Mouse (Mus musculus) kidney, adult 11 months (tissue): ENCODE measurements around the gene Disp1.

Experiments
- DNase-seq: peaks from one replicate; pipeline ENCODE4 v3.0.0; 2022

Gene Disp1

GRCm38 (mm10) chr1:183220796-183221718 lies at the start of gene Disp1:
Disp1 (minus strand) TSS chr1:183221522.
- peak; percentile 50 for DNase-seq

- no peak for DNase-seq
Measured at GRCm38 (mm10) chr1:183267666-183268065, 46.3 kb upstream of the Disp1 start.

GRCm38 (mm10) chr1:183265921-183266467 lies 44.7 kb upstream of the Disp1 start:
- DNase-seq: no peak

- no peak for DNase-seq
Measured at GRCm38 (mm10) chr1:183264145-183265008, 43.1 kb upstream of the Disp1 start.

- no peak for DNase-seq
Measured at GRCm38 (mm10) chr1:183252574-183252973, 31.3 kb upstream of the Disp1 start.

- DNase-seq: no peak
Measured at GRCm38 (mm10) chr1:183251818-183252217, 30.5 kb upstream of the Disp1 start.

- no peak for DNase-seq
Measured at GRCm38 (mm10) chr1:183250612-183251011, 29.3 kb upstream of the Disp1 start.

- no peak for DNase-seq
Measured at GRCm38 (mm10) chr1:183248144-183248543, 26.8 kb upstream of the Disp1 start.

GRCm38 (mm10) chr1:183243293-183243692 lies 22.0 kb upstream of the Disp1 start:
- DNase-seq: no peak

- DNase-seq: no peak
Measured at GRCm38 (mm10) chr1:183237901-183238300, 16.6 kb upstream of the Disp1 start.

- no peak for DNase-seq
Measured at GRCm38 (mm10) chr1:183236460-183236859, 15.1 kb upstream of the Disp1 start.

- DNase-seq: no peak
Measured at GRCm38 (mm10) chr1:183233679-183234174, 12.4 kb upstream of the Disp1 start.

GRCm38 (mm10) chr1:183232985-183233678 lies 11.8 kb upstream of the Disp1 start:
- DNase-seq: no peak

- no peak for DNase-seq
Measured at GRCm38 (mm10) chr1:183227469-183227868, 6.1 kb upstream of the Disp1 start.

- no peak for DNase-seq
Measured at GRCm38 (mm10) chr1:183219021-183219420, 2.3 kb downstream of the Disp1 start.

- DNase-seq: no peak
Measured at GRCm38 (mm10) chr1:183216691-183217090, 4.6 kb downstream of the Disp1 start.

GRCm38 (mm10) chr1:183215706-183216105 lies 5.6 kb downstream of the Disp1 start:
- no peak for DNase-seq

- no peak for DNase-seq
Measured at GRCm38 (mm10) chr1:183213850-183214249, 7.5 kb downstream of the Disp1 start.

GRCm38 (mm10) chr1:183212757-183213211 lies 8.5 kb downstream of the Disp1 start:
- no peak for DNase-seq

- no peak for DNase-seq
Measured at GRCm38 (mm10) chr1:183210115-183210514, 11.2 kb downstream of the Disp1 start.

GRCm38 (mm10) chr1:183207623-183208022 lies 13.7 kb downstream of the Disp1 start:
- no peak for DNase-seq

GRCm38 (mm10) chr1:183207141-183207540 lies 14.2 kb downstream of the Disp1 start:
- DNase-seq: no peak
